Mouse (Mus musculus) bone marrow, adult 2 months (tissue): ENCODE measurements around the gene Cdc42bpg. TPM values are rescaled to one million over a fixed set of nuclear protein-coding genes. Genes with fewer than 3 reads are reported as not detected.

Experiments used
- H3K27ac ChIP-seq: fragments of 200-500 bp; 2 replicates; pipeline ENCODE4 v1.5.1; 2012; ENCODE audit warnings: low read depth, mild to moderate bottlenecking, control low read depth, inconsistent platforms, low read length; ENCODE audit not compliant: control insufficient read depth, poor library complexity, insufficient read depth
- H3K4me1 ChIP-seq: fragments of 200-500 bp; 2 replicates; pipeline ENCODE4 v1.6.1; 2011; ENCODE audit warnings: low read length; ENCODE audit not compliant: control insufficient read depth, insufficient read depth
- H3K4me3 ChIP-seq: fragments of 200-500 bp; replicated peaks from 2 replicates; pipeline ENCODE3; 2011; ENCODE audit warnings: mild to moderate bottlenecking, low read depth, low read length, control low read depth; ENCODE audit not compliant: control insufficient read depth
- CTCF ChIP-seq: fragments of 200-500 bp; IDR thresholded peaks from 2 replicates; pipeline ENCODE4 v1.5.1; 2011; ENCODE audit warnings: low read length, control low read depth; ENCODE audit not compliant: control insufficient read depth, insufficient read depth
- POLR2A ChIP-seq: fragments of 200-500 bp; IDR thresholded peaks from 2 replicates; pipeline ENCODE4 v1.6.1; 2011; ENCODE audit warnings: low read depth, mild to moderate bottlenecking, control low read depth, low read length, borderline replicate concordance; ENCODE audit not compliant: control insufficient read depth
- WGBS: fragments of 180-500 bp; shearing (Covaris S2); methylation state at CpG from one replicate; pipeline ENCODE4 v1.1.7; 2018; 5-methylcytosine and 5-hydroxymethylcytosine counted together
- polyA plus RNA-seq: library from polyadenylated mRNA; stranded (reverse); fragments of >200 nt; gene quantifications from 2 replicates; pipeline ENCODE4 v1.2.4, GENCODE M21; 2011; ENCODE audit warnings: low replicate concordance; ENCODE audit not compliant: missing spikeins, insufficient read depth, insufficient read length

Cdc42bpg gene
- polyA plus RNA-seq, 1 experiment: 13.6 TPM

- no peak for TF ChIP-seq CTCF
- H3K27ac ChIP-seq: no peak overlapping the region
- WGBS: 54% methylated on average over 4 of the region's 4 CpGs
- H3K4me1 ChIP-seq: peaks cover 10% of the 10 kb centered on the region; the same call in 1 of the 2 replicates
- H3K4me3 ChIP-seq: no peak overlapping the region
These were observed 32.7 kb upstream of the Cdc42bpg start for GRCm38 (mm10) chr19:6273592-6273991.

GRCm38 (mm10) chr19:6273998-6274608 is 32.2 kb upstream of the Cdc42bpg start:
- Histone ChIP-seq H3K27ac (no peak overlapping the region), H3K4me1 (peaks cover 11% of the 10 kb centered on the region; the same call in 1 of the 2 replicates), H3K4me3 (no peak overlapping the region)
- TF ChIP-seq POLR2A: no peak
- TF ChIP-seq CTCF: no peak
- WGBS: 84% methylated on average over 13 of the region's 13 CpGs

GRCm38 (mm10) chr19:6275740-6276389 is 30.4 kb upstream of the Cdc42bpg start:
- 3% methylated on average over 15 of the region's 15 CpGs for WGBS
- peak overlapping the region; percentile 59 for H3K4me3 ChIP-seq
- peaks cover 12% of the 10 kb centered on the region for H3K4me1 ChIP-seq
- TF ChIP-seq POLR2A (no peak), CTCF (no peak)
- H3K27ac ChIP-seq: peak overlapping the region; percentile 93

- peak; percentile 85 for TF ChIP-seq POLR2A
- peak; percentile 78 for TF ChIP-seq CTCF
- Histone ChIP-seq H3K4me3 (peak within 1 kb of the TSS; percentile 100), H3K4me1 (peaks cover 12% of the 10 kb centered on the region), H3K27ac (peak within 1 kb of the TSS; percentile 93)
- WGBS: under 1% methylated on average over 106 of the region's 106 CpGs
These were observed 29.5 kb upstream of the Cdc42bpg start, which contains the start of gene Ehd1 for GRCm38 (mm10) chr19:6276426-6277421. Gene Ehd1 (plus strand): TSS chr19:6276725.

DNA sequence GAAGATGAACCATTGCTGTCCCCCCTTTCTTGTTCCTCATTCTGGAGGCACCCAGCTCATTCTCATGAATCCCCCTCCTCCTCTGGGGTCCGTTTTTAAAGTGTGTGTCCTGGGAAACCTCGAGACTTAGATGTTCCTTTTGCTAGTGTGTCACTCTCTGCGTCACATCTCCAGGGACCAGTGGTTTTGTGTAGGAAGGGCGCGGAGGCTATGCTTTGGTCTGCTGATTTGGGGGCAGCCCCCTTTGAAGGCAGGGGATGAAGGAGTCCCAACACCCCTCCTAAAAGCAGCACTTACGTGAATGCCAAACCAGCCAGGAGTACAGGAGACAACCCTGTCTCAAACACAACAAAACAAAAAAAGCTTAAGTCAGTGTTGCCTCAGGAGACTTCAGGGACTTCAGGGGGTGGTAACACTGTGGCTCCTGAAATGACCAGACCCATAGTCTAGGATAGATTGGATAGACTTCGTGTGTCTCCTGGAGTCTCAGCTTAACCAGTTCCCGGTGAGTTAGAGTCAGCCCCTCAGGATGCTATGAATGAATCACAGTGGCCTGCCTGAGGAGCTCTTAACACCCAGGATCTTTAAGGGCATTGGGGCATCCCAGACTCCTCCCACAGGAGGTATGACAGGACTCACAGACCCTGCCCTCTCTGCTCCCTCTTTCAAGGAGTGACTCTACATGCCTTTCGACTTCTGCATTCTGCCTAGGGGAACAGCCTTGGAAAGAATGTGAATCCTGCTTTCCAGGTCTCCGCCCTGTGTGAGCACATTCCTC is 28.4 kb upstream of the Cdc42bpg start:
- no peak for TF ChIP-seq POLR2A
- no peak for TF ChIP-seq CTCF
- H3K4me1 ChIP-seq: peaks cover 10% of the 10 kb centered on the region
- peak overlapping the region; percentile 100 for H3K4me3 ChIP-seq
- peak overlapping the region; percentile 93 for H3K27ac ChIP-seq
- 13% methylated on average over 10 of the region's 10 CpGs for WGBS

GRCm38 (mm10) chr19:6278439-6279073 is 27.7 kb upstream of the Cdc42bpg start:
- H3K4me3 ChIP-seq: peak overlapping the region; percentile 100
- TF ChIP-seq CTCF: no peak
- TF ChIP-seq POLR2A: no peak
- H3K27ac ChIP-seq: peak overlapping the region; percentile 93
- peaks cover 10% of the 10 kb centered on the region for H3K4me1 ChIP-seq
- WGBS: 26% methylated on average over 6 of the region's 6 CpGs

DNA sequence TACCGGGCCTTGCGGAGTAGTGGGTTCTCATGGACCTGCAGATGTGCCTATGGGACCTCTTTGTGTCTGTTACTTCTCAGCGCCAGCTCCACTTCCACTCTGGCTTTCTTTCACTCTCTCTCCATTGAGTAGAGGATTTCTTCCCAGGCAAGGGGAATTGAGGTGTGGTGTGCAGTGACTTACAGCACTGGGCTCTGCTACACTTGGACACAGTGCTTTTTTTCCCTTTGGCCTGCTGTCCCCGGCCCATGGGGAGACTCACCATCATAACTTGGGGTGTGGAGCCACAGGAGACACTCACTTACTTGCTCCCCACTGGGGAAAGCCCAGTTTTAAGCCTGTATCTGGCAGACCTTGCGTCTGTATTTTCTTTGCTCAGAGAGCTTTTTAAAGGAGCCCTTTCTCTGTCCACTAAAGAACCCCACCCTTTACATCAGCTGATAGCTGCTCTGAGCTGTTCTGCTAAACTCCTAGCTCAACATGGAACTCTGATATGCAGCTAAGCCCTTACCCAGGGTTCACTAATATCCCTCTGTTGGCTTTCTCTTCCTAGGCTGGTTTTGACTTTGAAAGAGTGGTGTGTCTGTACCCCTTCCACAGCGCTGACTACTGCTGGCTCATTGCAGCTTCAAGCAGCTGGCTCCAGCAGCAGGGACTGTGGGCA is 26.6 kb upstream of the Cdc42bpg start:
- WGBS: 81% methylated on average over 6 of the region's 6 CpGs
- H3K4me3 ChIP-seq: peak overlapping the region; percentile 9

More for the DNA sequence above, 26.6 kb upstream of the Cdc42bpg start:
- Histone ChIP-seq H3K27ac (peak overlapping the region; percentile 33; the same call in 1 of the 2 replicates), H3K4me1 (peaks cover 8% of the 10 kb centered on the region)
- no peak for TF ChIP-seq CTCF
- TF ChIP-seq POLR2A: no peak
